Mouse (Mus musculus) liver (tissue): ENCODE measurements around the gene Hnrnpab.

Source experiments
- DNase-seq: peaks from one replicate; pipeline ENCODE4 v3.0.0-alpha.2; 2020; ENCODE audit warnings: mixed read lengths

Gene Hnrnpab

DNA sequence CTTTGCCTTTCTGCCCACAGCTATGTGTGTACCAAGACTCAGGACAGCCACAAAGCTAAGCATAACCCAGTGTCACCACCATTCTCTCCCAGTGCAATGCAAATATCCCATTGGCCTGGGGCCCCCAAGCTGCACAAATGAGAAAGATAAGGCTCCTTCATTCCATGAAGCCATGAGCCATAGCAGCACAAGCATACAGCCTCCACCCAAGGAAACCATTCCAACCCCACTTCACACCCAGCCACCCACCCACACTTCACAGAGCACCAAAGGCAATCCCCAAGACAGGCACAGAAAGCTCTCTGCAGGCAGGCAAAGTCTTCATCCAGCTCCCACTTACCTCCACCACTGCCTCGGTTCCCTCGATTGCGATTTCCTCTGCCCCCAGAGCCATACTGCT is 4.4 kb downstream of the Hnrnpab start:
- no peak for DNase-seq

DNA sequence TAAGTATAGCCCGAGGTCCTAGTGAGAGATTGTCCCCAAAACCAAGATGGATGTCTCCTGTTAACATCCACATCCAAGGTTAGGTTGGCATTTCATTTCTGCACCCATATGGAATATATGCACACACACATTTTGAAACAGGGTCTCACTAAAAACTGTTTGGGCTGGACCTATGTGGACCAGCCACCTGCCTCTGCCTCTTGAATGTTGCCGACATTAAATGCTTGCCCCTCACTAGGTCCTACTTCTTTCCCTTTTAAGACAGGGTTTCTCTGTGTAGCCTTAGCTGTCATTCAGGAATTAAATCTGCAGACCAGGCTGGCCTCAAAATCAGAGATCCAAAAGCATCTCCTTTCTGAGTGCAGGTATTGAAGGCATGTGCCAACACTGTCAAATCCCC is 9.1 kb downstream of the Hnrnpab start:
- no peak for DNase-seq

DNA sequence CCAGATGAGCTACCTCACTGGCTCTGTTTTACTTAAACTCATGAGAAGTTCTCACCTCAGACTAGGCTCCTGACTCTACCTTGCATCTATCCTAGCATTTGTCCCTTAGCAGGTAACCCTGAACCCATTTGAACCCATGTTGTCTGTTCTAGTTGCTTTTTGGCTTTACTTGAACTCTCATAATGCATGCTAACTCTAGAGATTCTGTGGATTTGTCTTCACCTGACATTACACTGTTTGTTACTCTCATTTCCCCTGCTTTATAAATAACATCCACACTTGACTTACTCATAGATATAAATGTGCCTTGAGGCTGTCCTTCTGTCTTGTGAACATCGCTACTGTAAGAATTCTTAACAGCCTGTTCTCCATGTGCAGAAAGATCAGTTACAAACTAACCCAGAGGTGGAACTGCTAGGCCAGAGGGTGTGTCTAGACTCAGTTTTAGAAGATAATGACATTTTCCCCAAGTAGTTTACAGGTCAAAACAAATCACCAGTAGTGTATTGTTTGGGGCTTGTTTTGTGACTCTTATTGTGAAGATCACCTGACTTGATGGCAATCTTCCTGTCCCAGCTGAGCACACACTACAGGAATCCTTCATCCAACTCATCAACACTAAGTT is 11.1 kb downstream of the Hnrnpab start:
- no peak for DNase-seq

DNA sequence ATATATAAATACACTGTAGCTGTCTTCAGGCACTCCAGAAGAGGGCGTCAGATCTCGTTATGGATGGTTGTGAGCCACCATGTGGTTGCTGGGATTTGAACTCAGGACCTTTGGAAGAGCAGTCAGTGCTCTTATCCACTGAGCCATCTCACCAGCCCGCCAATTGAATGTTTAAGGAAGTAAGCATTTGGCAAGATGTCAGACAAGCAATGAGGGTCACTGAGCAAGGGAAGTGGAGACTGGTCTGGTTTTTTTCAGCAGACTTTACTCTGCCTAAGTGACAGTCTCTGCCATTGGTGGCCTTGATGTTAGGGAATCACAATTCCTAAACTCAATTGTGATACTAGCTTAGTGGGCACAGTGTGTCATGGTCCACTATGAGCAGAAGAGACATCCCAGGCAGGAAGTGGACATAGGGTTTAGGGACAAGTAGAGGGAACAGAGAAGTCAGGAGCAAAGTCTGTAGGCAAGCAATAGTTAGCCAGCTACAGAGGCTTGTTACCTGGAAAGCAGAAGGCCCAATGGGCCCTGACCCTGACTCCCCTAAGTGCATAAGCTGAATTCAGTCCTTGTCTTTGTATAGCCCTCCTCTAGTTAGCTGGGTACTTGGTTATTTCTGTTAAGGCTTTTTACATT is 11.8 kb downstream of the Hnrnpab start:
- no peak for DNase-seq

DNA sequence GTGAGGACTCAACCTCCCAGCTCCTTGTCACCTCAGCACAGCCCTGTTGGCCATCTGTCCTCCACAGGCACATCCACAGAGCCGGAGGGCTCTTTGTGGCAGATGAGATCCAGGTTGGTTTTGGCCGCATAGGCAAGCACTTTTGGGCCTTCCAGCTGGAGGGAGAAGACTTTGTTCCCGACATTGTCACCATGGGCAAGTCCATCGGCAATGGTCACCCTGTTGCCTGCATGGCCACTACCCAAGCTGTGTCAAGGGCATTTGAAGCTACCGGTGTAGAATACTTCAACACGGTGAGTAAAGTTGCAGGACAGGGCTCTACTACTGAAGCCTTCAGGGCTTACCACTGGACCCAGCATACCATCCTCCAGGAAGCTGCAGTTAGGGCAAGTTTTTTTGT is 12.8 kb downstream of the Hnrnpab start:
- no peak for DNase-seq

DNA sequence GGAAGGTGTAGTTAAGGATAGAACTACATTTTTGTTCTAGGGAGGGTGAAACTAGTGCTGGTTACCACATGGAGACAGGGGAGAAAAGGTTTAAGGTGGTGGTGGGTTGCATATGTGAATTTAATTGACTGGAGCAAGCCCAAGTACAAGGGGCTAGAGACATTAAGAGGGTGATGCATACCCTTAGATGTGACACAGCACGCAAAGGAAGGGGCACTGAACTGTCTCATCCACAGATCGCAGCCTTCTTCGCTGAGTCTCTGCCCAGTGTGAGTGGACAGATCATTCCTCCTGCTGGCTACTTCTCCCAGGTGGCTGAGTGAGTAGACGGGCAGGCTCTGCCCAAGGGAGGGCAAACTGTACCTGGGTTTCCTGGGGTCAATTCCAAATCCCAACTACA is 13.3 kb downstream of the Hnrnpab start:
- DNase-seq, result no peak

DNA sequence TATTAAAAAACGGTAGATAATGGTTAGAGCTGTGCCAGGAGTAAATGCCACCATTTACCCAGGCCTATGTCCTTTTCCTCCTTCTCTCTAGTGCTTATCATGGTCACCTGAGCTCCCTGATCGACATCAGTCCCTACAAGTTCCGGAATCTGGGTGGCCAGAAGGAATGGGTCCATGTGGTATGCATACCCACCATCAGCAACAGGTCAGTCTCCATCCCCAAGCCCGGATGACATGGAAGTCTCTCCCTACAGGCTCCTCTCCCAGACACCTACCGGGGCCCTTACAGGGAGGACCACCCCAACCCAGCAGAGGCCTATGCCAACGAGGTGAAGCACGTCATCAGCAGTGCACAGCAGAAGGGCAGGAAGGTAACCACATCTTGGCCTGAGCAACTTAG is 14.7 kb downstream of the Hnrnpab start:
- DNase-seq, result no peak

DNA sequence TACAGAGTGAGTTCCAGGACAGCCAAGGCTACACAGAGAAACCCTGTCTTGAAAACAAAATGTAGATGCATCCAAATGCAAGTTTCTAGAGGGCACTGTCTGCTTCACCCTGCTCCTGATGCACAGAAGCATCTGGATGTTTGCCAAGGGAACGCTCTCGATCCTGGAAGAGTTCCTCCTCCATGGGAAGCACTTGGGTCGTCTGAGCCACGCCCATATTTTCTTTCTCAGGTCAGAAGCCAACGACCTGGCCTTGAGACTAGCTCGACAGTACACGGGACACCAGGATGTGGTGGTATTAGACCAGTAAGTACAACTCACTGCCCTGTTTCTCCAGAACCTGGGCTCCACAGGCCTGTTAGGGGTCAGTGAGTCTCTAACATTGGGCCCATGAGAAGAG is 15.5 kb downstream of the Hnrnpab start:
- no peak for DNase-seq

DNA sequence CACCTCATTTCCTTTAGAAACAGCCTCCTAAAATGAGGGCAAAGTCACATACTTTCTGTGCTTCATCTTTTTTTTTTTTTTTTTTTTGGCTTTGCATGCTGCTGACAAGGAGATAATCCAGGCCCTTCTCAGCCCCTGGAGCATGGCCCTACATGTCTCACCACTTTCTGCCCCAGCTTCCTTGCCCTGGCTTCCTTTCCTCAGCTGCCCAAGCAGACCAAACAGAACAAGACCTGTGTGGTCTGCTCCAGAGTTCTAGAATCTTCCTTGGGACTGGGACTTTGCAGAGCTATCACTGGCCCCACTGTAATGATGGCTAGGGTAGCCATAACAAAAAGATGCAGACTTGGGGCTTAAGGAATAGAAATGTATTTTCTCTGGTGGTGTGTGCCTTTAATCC is 16.6 kb downstream of the Hnrnpab start:
- no peak for DNase-seq

DNA sequence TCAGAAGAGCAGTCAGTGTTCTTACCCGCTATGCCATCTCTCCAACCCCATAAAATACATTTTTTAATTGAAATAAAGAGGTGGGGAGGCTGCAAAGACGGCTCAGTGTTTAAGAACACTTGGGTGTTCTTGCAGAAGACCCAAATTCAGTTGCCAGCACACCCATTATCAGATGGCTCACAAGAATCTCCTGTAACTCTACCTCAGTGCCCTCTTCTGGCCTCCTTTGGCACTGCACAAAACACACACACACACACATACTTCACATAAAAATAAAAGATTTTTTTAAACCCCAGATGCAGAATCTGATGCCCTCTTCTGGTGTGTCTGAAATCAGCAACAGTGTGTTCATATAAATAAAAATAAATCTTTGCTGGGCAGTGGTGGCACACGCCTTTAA is 17.8 kb downstream of the Hnrnpab start:
- no peak for DNase-seq

DNA sequence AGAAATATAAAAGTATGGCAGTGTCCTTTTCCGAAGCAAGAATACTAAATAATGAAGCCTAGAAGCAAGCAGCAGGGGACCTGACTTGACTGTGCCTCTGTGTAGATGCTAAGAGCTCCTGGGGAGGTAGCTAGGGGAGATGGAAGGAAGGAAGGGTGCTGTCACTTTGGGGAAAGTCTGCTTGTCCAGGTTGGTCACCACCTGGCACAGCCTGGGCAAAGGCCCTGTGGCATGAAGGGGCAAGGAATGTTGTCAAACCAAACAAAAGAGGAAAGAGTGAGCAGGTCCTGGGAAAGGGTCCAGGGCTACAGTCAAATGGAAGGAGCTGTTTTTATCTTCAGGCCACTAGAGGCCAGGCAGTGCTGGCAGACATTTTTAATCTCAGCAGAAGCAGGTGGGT is 19.6 kb downstream of the Hnrnpab start:
- DNase-seq, result no peak

DNA sequence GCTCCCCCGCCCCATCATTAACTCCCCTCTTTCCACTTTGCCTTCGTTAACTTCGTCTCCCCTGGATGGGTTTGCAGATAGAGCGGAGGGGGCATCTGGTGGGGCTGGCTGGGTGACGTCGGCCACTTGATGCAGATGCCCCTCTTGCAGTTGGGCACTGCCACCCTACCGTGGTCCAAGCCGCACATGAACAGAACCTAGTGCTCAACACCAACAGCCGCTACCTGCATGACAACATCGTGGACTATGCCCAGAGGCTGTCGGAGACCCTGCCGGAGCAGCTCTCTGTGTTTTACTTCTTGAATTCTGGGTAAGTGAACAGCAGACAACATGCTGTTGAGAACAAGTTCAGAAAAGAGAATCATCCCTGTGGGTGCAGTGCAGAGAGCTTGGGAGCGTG is 20.2 kb downstream of the Hnrnpab start:
- DNase-seq, result no peak

DNA sequence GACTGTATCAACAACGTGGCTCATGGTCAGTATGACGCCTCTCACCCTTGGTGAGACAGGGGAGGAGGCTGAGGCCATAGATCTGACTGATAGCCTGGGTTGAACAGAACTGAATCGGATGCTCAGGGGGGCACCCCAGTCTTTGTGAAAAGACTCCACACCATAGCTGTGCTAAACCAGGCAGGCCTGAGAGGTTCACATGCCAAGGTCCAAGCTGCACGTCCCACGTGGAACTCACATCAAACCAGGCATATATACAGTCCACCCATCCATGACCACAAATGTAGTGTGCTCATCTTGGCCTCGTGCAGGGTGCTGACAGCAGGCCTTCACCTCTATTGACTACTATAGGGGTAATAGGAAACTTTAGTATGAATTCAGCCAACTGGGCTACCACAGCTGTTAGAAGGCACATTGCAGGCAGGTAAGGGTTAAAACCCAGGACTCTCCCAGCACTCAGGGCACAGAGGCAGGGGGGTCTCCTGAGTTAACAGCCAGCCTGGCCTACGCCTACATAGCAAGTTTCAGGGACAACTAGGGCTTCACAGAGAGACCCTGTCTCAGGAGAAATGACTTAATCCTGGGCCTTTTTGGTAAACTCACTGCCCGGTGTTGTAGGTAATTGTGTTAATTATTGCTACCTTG is 20.9 kb downstream of the Hnrnpab start:
- DNase-seq, result no peak

DNA sequence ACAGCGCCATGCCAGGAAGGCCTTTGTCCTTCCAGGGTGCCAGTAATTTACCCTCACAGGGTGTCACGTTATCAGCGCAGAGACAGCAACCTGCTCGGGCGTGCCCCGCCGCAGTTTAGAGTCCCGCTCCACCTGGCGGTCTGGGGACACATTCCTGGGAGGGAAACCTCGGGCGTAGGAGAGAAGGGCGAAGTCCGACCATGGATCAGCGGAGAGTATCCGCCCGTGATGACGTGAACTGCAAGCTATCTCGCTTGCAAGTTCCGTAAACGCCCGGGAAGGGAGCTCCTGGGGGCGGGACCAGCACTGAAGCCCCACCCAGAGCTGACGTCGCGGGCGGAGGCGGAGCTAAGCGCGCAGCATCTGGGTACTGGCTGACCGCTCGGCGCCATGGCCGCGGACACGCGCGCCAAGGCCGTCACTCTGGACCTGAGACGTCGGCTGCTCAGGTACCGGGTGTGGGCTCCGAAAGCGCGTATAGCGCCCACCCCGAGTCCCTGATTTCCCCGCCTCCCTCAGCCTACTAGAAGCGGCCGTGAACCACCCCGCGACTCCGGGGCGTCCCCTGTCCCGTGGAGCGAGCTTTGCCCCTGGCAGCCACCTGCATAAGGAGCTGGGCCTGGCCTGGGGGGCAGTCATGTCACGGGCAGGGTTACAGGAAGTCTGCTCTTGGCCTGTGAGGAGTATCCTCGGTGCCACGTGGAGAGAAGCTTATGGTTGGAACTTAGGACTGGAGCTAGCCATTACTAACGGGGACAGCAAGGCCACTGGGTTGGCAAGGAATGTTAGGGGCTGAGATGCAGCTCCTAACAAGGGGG is 22.0 kb downstream of the Hnrnpab start, which contains the start of gene Phykpl:
TSS of gene Phykpl (plus strand) at position 327 of the 818 bp plus-strand sequence.
- peak; percentile 98 for DNase-seq

DNA sequence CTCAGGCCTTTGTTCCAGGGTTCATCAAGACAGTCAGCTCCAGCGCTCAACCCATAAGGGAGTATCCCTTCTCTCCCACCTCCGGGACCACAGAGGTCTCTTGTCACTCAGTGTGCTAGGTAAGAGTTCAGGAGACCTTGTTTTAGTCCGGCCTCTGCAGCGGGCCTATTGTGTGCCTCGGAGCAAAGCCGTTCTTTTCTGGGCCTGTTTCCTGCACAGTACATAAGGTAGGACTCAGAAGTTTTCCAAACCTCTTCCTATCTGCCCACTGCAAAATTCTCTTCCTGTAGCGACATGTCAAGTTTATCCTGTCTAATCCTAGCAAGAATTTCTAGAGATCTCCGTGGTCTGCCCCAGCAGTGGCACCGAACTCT is 22.6 kb downstream of the Hnrnpab start:
- no peak for DNase-seq

DNA sequence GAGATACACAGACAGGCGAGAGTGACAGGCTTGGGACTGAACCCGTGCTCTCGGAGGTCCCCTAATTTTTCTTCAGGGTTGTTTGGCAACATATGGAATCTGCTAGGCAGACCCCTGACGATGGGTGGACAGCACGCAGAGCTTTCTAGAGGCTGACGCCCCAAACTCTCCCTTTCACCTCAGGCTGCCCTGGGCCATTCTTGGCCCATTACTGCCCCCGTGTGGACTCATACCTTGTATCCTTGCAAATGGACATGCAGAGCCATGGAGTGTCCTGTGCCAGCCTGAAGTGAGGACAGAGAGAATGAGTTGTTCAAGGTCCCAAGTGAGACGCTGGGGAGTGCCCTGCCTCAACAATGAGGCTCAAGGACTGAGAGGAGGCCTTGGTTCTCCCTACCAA is 23.9 kb downstream of the Hnrnpab start:
- DNase-seq, result peak; percentile 83

DNA sequence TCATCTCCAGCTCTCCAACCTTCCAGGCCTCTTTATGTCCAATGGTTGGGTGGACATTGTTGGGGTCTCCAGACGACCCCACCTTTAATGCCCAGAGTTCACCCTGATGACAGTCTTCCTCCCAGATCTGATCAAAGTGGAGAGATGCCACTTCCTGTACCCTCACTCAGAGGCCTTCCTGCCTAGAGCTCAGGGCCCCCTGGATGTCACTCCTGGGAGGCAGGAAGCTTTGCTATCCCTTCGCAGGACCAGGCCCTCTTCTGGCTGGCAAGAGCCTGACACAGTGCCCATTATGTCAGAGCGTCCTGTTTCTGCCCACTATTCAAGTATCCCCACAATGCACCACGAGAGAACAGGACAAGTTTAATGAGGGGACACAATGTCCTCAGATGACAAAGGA is 27.6 kb downstream of the Hnrnpab start:
- DNase-seq, result no peak

DNA sequence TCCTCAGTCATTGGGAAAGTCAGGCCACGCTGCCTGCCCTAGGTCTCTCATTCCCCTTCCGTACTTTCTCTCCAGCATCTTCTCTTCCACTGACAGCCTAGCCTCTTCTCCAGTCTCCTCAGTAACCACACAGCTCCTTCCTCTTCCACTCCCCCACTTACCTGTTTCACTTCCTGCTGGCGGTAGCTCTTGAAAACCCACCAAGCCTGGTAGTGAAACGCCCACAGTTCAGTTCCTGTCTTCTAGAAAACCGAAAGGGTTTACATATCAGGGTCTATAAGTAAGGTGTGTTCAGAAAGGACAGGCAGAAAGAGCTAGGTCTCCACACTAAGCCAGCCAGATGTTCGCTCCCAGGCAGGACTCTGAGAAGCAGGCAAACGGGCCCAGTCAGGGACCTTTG is 29.1 kb downstream of the Hnrnpab start:
- no peak for DNase-seq

DNA sequence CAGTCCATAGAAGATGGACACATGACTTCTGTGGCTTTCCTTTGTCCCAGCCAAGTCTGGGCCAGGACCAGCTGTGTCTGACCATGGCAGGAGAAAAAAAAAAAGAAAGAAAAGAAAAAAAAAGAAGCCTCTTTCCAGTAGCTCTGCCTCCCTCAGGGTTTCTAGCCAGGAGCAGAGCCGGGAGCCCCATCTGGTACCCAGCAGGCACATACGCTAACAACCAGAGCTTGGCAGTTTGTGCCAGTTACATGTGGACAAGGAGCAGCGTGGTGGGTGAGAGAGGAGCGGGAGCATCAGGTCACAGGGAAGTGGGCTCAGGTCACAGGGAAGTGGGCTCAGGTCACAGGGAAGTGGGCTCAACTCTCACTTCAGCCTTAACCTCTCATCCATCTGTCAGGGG is 30.2 kb downstream of the Hnrnpab start:
- no peak for DNase-seq

DNA sequence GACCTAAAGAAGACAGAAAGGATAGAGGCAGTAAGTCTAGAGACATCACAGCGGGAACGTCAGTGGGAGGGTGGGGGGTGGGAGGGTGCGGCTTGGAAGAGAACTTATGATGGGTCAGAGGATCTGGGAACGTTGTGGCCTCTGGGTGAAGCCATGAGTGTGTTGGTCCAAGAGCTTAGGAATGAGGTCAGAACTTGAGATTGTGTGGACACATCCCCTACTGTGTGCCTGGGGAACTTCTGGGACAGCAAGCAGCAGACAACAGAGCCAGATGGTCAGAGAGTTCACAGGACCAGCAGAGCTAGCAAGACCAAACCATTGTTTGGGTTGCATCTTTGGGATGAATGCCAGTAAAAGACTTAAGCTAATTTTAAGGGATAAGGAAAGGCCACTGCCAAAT is 37.8 kb downstream of the Hnrnpab start:
- DNase-seq, result no peak

DNA sequence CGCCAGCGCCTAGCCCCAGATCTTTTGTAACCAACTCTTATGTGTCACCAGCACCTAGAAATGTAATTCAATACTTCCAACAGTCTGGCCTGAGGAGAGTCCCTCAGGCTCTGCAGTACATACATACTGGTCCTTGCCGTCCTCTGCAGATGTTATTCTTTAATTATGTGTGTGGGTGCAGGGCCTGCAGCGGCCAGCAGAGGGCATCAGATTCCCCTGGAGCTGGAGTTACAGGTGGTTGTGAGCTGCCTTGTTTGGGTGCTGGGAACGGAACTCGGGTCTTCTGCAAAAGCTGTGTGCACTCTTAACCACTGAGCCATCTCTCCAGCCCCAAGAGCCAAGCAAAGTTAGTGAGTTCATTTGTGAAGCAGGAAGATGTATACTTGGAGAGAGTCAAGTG is 40.7 kb downstream of the Hnrnpab start:
- DNase-seq, result no peak

DNA sequence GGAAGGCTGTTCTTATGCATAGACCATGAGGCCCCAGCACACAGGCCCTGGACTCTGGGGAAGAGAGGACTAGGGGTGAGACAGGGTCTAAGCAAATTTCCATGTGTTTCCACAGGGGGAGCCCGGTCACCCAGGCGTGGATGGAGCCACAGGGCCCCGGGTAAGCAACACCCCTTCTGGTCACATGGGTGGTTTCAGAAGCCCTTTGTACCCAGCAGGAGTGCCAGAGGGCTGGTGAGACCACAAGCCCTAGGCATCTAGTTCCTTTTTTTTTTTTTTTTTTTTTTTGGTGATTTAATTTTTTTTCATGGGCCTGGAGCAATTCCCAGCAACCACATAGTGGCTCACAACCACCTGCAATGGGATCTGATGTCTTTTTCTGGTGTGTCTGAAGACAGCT is 41.6 kb downstream of the Hnrnpab start:
- DNase-seq, result no peak

DNA sequence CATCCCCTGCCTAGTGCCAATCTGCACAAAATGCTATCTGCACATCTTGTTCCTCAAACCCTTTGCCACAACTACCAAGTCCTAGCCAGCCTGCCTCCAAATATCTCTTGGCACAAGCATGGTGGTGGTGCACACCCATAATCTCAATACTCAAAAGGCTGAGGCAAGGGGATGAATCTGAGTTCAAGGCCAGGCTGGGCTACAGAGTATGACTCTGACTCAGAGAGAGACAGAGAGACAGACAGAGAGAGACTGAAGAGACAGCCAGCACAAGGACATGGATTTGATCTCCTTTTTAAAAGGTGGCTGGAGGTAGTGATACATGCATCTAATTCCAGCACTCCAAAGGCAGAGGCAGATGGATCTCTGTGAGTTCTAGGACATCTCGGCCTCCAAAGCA is 43.4 kb downstream of the Hnrnpab start:
- DNase-seq, result no peak

DNA sequence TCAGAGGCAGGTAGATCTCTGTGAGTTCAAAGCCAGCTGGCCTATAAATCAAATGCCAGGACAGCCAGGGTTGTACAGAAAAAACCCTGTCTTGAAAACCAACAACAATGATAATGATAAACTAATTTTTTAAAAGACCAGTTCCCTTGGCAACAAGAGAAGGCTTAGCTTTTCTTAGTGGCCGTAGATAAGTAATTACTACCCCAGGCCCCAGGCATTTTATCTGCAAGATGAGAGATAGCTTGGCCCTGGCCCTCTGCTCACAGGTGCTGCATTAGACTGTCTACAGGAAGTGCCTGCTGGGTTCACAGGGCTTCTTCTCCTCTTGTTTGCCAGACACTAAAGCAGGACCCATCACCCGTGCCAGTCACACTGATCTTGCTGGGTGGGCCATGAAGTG is 51.6 kb downstream of the Hnrnpab start:
- DNase-seq, result no peak
